ENCODE assay signal across 9 mouse cellular contexts in genomic region chr5:93149969-93150777, GRCm38 (mm10). TPM values are rescaled to one million over a fixed set of nuclear protein-coding genes. Genes with fewer than 3 reads are reported as not detected.
DNase-seq lines count a peak whose midpoint lies in the region; ATAC-seq and TF ChIP-seq lines count a peak whose summit lies in the region.
"Had no signal": no experiment of that assay in that cellular context is flagged by ENCODE, and none has a peak within 500 bp of the region (broad histone marks: within the 10 kb centered on the region; RNA-seq: fewer than 3 reads in every experiment).

No protein-coding gene starts in this region.

- no peaks in the 10 kb centered on the region for H3K36me3 ChIP-seq in kidney, adult 2 months (ENCODE audit: control insufficient read depth, insufficient read depth, low read length)
- no peaks in the 10 kb centered on the region for H3K36me3 ChIP-seq in lung, postnatal 0 days (ENCODE audit: insufficient read depth, low read length)
- H3K36me3 ChIP-seq in midbrain, postnatal 0 days (ENCODE audit: insufficient read depth, low read length), result 0 out of 2 replicates have a peak, but pooled peaks cover 3% of the 10 kb centered on the region

- no peaks in the 10 kb centered on the region for H3K27me3 ChIP-seq in kidney, adult 2 months (replicated peaks; ENCODE audit: control insufficient read depth, insufficient read depth, low read length)
- no peaks in the 10 kb centered on the region for H3K27me3 ChIP-seq in lung, postnatal 0 days (replicated peaks; ENCODE audit: insufficient read depth, low read length)
- no peaks in the 10 kb centered on the region for H3K27me3 ChIP-seq in midbrain, postnatal 0 days (ENCODE audit: insufficient read depth, low read length)
- H3K27me3 ChIP-seq: hindbrain, embryonic 12.5 days had no signal

- H3K9me3 ChIP-seq in lung, postnatal 0 days (ENCODE audit: low read length), result no peaks in the 10 kb centered on the region
- H3K9me3 ChIP-seq in midbrain, postnatal 0 days (ENCODE audit: low read length), result no peaks in the 10 kb centered on the region
- H3K9me3 ChIP-seq: hindbrain, embryonic 12.5 days had no signal

- no peak overlapping the region for H3K9ac ChIP-seq in lung, postnatal 0 days (replicated peaks; ENCODE audit: low read depth)
- H3K9ac ChIP-seq in midbrain, postnatal 0 days (replicated peaks; ENCODE audit: low read length, poor library complexity, severe bottlenecking), result no peak overlapping the region
- H3K9ac ChIP-seq: hindbrain, embryonic 12.5 days had no signal

- TF ChIP-seq CTCF in kidney, adult 2 months (conservative IDR thresholded peaks at IDR 0.05; ENCODE audit: insufficient read depth, insufficient read length, low read depth, low read length), result no peak
- no peak for TF ChIP-seq CTCF in embryonic fibroblast, embryonic 13.5 days (IDR thresholded peaks at IDR 0.05; ENCODE audit: borderline replicate concordance, insufficient read depth, low read length)
- TF ChIP-seq CTCF in lung, postnatal 0 days (IDR thresholded peaks at IDR 0.05), result no peak
- TF ChIP-seq CTCF in midbrain, postnatal 0 days (IDR thresholded peaks at IDR 0.05), result no peak

- no peak overlapping the region for H3K4me2 ChIP-seq in lung, postnatal 0 days (replicated peaks; ENCODE audit: low read depth, low read length)
- no peak overlapping the region for H3K4me2 ChIP-seq in midbrain, postnatal 0 days (ENCODE audit: low read depth, low read length, poor library complexity, severe bottlenecking)
- H3K4me2 ChIP-seq: hindbrain, embryonic 12.5 days had no signal

- no peak for TF ChIP-seq EP300 in lung, postnatal 0 days (IDR thresholded peaks at IDR 0.05)

- no peak for TF ChIP-seq POLR2A in kidney, adult 2 months (IDR thresholded peaks at IDR 0.05; ENCODE audit: low read depth, low read length)
- TF ChIP-seq POLR2A in embryonic fibroblast, embryonic 13.5 days (IDR thresholded peaks at IDR 0.05; ENCODE audit: low read depth, low read length), result no peak

- WGBS in kidney, adult 2 months, result 54% methylated on average over 12 of the region's 12 CpGs
- 54% methylated on average over 12 of the region's 12 CpGs for WGBS in lung, postnatal 0 days
- 76% methylated on average over 12 of the region's 12 CpGs for WGBS in midbrain, postnatal 0 days

- no peak overlapping the region for H3K4me3 ChIP-seq in kidney, adult 2 months (ENCODE audit: insufficient read depth, low read depth, low read length)
- no peak overlapping the region for H3K4me3 ChIP-seq in embryonic fibroblast, embryonic 13.5 days (ENCODE audit: insufficient read depth, low read length)
- no peak overlapping the region for H3K4me3 ChIP-seq in lung, postnatal 0 days (ENCODE audit: low read depth, low read length)
- no peak overlapping the region for H3K4me3 ChIP-seq in midbrain, postnatal 0 days (ENCODE audit: low read depth, low read length)
- H3K4me3 ChIP-seq: hindbrain, embryonic 12.5 days had no signal

- peak; percentile 30 for ATAC-seq in lung, postnatal 0 days
- no peak for ATAC-seq in inflammation-experienced regulatory T-cells, adult 6 months
- ATAC-seq in midbrain, postnatal 0 days (ENCODE audit: low FRiP score), result no peak

- peaks cover 22% of the 10 kb centered on the region for H3K4me1 ChIP-seq in kidney, adult 2 months (ENCODE audit: control insufficient read depth, insufficient read depth, low read length)
- H3K4me1 ChIP-seq in embryonic fibroblast, embryonic 13.5 days (ENCODE audit: control insufficient read depth, insufficient read depth, low read length), result peaks cover 21% of the 10 kb centered on the region
- H3K4me1 ChIP-seq in lung, postnatal 0 days (ENCODE audit: insufficient read depth, low read depth, low read length), result peaks cover 22% of the 10 kb centered on the region; the same call in 1 of the 2 replicates
- H3K4me1 ChIP-seq in midbrain, postnatal 0 days (ENCODE audit: insufficient read depth, low read length), result no peaks in the 10 kb centered on the region

- intact Hi-C loops in left cerebral cortex, postnatal 36 days (cut with DNase I), result no loop called here

- peak; percentile 54 for DNase-seq in kidney, adult 2 months
- no peak for DNase-seq in kidney, postnatal 4 days
- peak; percentile 26 for DNase-seq in NIH3T3 (ENCODE audit: low read depth)
- DNase-seq in lung, postnatal 0 days (ENCODE audit: low spot score), result peak; percentile 47
- no peak for DNase-seq in left cerebral cortex, postnatal 36 days (ENCODE audit: low spot score in 2 of 2)
- DNase-seq in midbrain, postnatal 0 days (ENCODE audit: low spot score), result no peak

- peak overlapping the region; percentile 78 for H3K27ac ChIP-seq in kidney, adult 2 months (ENCODE audit: insufficient read depth, low read depth, low read length)
- H3K27ac ChIP-seq in embryonic fibroblast, embryonic 13.5 days (ENCODE audit: insufficient read depth, low read length), result peak overlapping the region; percentile 34
- H3K27ac ChIP-seq in lung, postnatal 0 days (ENCODE audit: low read length), result peak overlapping the region; percentile 48; the same call in 1 of the 2 replicates
- H3K27ac ChIP-seq in midbrain, postnatal 0 days (ENCODE audit: low read depth, low read length), result no peak overlapping the region

RNA-seq across cellular contexts. Expression of gene Ccni, which starts 56.1 kb away (rescaled TPM):
- 125 and 126 TPM in 2 replicates for polyA plus RNA-seq in kidney, adult 2 months (2012; rRNA removed)
- polyA plus RNA-seq in embryonic fibroblast, embryonic 13.5 days (2011; ENCODE audit: insufficient read length, low read depth, missing spikeins), result 133 and 211 TPM in 2 replicates
- polyA plus RNA-seq in lung, postnatal 0 days (2015; fragmentation: Nextera tagmentation; extraction: Ambion mirVana), result 81.3 and 92.2 TPM in 2 replicates
- 10 to 100 TPM; 82.9 to 99.1 (median 84.9) TPM for polyA plus RNA-seq in inflammation-experienced regulatory T-cells, adult 6 months (2017; shearing (Covaris generic))
- 100 to 1,000 TPM; 270 to 322 TPM for total RNA-seq in left cerebral cortex, postnatal 36 days (2021)
- total RNA-seq in midbrain, postnatal 0 days (2014; rRNA removed), result 260 and 289 TPM in 2 replicates
- 104 and 109 TPM in 2 replicates for polyA plus RNA-seq in midbrain, postnatal 0 days (2015; fragmentation: Nextera tagmentation; extraction: Ambion mirVana)

RNA-seq across cellular contexts. Expression of gene 2010109A12Rik, which starts 56.1 kb away (rescaled TPM):
- polyA plus RNA-seq in kidney, adult 2 months (2012; rRNA removed), result 0.23 and 0.27 TPM in 2 replicates
- polyA plus RNA-seq in embryonic fibroblast, embryonic 13.5 days (2011; ENCODE audit: insufficient read length, low read depth, missing spikeins), result not detected in 2 replicates
- polyA plus RNA-seq in lung, postnatal 0 days (2015; fragmentation: Nextera tagmentation; extraction: Ambion mirVana), result 2.4 and 3.2 TPM in 2 replicates
- 1 to 10 TPM in 2 of 3 experiments, not detected in 1; 1.6 to 2.3 TPM for polyA plus RNA-seq in inflammation-experienced regulatory T-cells, adult 6 months (2017; shearing (Covaris generic))
- total RNA-seq in left cerebral cortex, postnatal 36 days (2021), result under 1 TPM; 0.72 to 0.91 TPM
- total RNA-seq in midbrain, postnatal 0 days (2014; rRNA removed), result 0.94 TPM in 1 of 2 replicates, not detected in the other
- polyA plus RNA-seq in midbrain, postnatal 0 days (2015; fragmentation: Nextera tagmentation; extraction: Ambion mirVana), result 0.27 and 0.34 TPM in 2 replicates

RNA-seq across cellular contexts. Expression of gene Sept11, which starts 56.9 kb away (rescaled TPM):
- 46.0 and 50.7 TPM in 2 replicates for polyA plus RNA-seq in kidney, adult 2 months (2012; rRNA removed)
- polyA plus RNA-seq in embryonic fibroblast, embryonic 13.5 days (2011; ENCODE audit: insufficient read length, low read depth, missing spikeins), result 406 and 428 TPM in 2 replicates
- polyA plus RNA-seq in lung, postnatal 0 days (2015; fragmentation: Nextera tagmentation; extraction: Ambion mirVana), result 49.1 and 58.6 TPM in 2 replicates
- 10 to 100 TPM; 28.0 to 72.7 (median 29.9) TPM for polyA plus RNA-seq in inflammation-experienced regulatory T-cells, adult 6 months (2017; shearing (Covaris generic))
- 100 to 1,000 TPM; 185 to 201 TPM for total RNA-seq in left cerebral cortex, postnatal 36 days (2021)
- total RNA-seq in midbrain, postnatal 0 days (2014; rRNA removed), result 95.9 and 100 TPM in 2 replicates
- 87.7 and 96.0 TPM in 2 replicates for polyA plus RNA-seq in midbrain, postnatal 0 days (2015; fragmentation: Nextera tagmentation; extraction: Ambion mirVana)

Comparison
In these comparisons a context has a peak if more than half of its experiments do, and no peak if none do; other contexts are left out.
1. DNase-seq: peak in kidney, adult 2 months (single experiment), NIH3T3 (single experiment) and lung, postnatal 0 days (single experiment); none in kidney, postnatal 4 days (0 of 2), left cerebral cortex, postnatal 36 days (0 of 2) and midbrain, postnatal 0 days (single experiment).